Mouse (Mus musculus): Measurements from ENCODE around the gene Psmb5. TPM values are rescaled to one million over a fixed set of nuclear protein-coding genes. Genes with fewer than 3 reads are reported as not detected.

Psmb5 gene
- total RNA-seq (2021) = 100 to 1,000 TPM; 185 to 188 TPM
- long read RNA-seq, experiment 1, transcript Psmb5-201 (3 exons, 899 nt) = major isoform, 165 of 173 reads
- long read RNA-seq, experiment 1, partial matches to known transcripts = 5 of 173 reads
- long read RNA-seq, experiment 1, other reads (novel, unspliced or antisense) = 2 of 173 reads
- long read RNA-seq, experiment 2, transcript Psmb5-201 (3 exons, 899 nt) = major isoform, 148 of 153 reads
- long read RNA-seq, experiment 2, partial matches to known transcripts = 4 of 153 reads
- long read RNA-seq, experiment 2, other reads (novel, unspliced or antisense) = 1 of 153 reads

DNA sequence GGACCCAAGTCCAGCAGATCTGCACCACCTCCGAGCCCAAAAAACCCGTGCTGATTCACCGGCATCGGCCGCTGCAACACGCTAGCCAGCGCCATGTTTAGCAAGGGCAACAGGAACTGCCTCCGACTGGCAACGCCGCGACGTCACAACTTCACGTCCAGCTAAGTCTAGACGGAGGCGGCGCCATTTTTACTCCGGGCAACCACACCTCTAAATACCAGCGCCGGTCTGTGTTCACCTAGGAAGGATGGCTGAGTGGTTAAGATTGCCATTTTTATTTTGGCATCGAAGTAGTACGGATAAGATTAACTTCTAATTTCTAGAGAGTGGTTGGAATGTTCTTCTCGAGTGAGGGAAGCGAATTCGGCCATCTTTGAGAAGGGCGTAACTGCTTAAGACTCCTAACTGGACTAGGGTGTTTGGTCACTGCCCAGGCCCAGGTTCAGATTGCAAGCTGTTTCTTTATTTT is at the start of gene Psmb5:
Gene Psmb5, minus strand, starts transcription at position 126 of the 469 bp plus-strand sequence.
- peak; percentile 88 to 90 for DNase-seq (ENCODE audit: low spot score in 2 of 2)
- intact Hi-C loops (cut with DNase I) = no loop called here

- intact Hi-C loops (cut with DNase I) = no loop called here
- no peak for DNase-seq (ENCODE audit: low spot score in 2 of 2)
These were observed 46.8 kb upstream of the Psmb5 start for GRCm38 (mm10) chr14:54664477-54665222.

- DNase-seq (ENCODE audit: low spot score in 2 of 2) = no peak
- intact Hi-C loops (cut with DNase I) = no loop called here
These were observed 42.2 kb upstream of the Psmb5 start for GRCm38 (mm10) chr14:54660009-54660408.

- DNase-seq (ENCODE audit: low spot score in 2 of 2) = peak; percentile 83 to 86
- intact Hi-C loops (cut with DNase I) = loop anchor here (5.0 kb wide), 1 partner anchor 34 kb away; the partner anchor contains the start of genes 1700123O20Rik and Acin1
These were observed 35.7 kb upstream of the Psmb5 start for GRCm38 (mm10) chr14:54653496-54653895.

DNA sequence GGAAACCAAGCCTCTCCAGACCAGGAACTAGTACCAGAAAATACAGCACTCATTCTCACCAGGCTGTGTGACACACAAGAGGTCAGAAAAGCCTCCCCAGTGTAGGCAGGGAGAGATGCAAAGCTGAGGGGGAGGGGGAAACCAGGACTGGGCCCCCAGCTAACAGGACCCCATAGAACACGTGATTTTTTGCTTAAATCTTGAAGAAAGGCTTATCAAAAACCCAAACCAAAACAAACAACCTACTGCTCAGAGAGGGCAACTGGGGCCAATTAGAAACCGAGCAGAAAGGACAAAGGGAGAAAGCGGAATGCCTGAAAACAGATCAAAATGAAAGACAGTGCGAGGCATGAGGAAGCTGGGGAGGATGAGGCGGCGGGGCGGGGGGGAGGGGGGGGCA is 35.0 kb upstream of the Psmb5 start:
- DNase-seq (ENCODE audit: low spot score in 2 of 2) = no peak
- intact Hi-C loops (cut with DNase I) = loop anchor here (5.0 kb wide), 1 partner anchor 35 kb away; the partner anchor contains the start of genes 1700123O20Rik and Acin1

DNA sequence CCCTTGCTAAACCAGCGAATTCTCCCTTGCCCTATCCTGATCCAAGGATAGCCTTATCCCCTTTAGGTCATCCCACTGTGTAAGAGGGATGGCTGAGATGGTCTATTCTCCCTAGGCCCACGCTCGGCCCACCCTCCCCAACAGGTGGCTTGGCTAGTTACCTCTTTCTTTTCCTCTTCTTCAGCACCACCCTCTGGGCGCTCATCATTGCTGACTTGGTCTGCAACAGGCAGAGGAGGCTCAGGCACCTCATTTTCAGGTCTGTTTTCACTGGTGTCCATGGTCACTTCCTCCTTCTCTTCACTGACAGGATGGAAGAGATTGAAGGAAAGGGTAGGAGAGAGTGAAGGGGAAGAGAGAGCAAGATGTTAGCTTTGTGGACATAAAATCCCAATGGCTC is 33.7 kb upstream of the Psmb5 start:
- DNase-seq (ENCODE audit: low spot score in 2 of 2) = no peak
- intact Hi-C loops (cut with DNase I) = loop anchor here (5.0 kb wide), 1 partner anchor 36 kb away; the partner anchor contains the start of genes 1700123O20Rik and Acin1

DNA sequence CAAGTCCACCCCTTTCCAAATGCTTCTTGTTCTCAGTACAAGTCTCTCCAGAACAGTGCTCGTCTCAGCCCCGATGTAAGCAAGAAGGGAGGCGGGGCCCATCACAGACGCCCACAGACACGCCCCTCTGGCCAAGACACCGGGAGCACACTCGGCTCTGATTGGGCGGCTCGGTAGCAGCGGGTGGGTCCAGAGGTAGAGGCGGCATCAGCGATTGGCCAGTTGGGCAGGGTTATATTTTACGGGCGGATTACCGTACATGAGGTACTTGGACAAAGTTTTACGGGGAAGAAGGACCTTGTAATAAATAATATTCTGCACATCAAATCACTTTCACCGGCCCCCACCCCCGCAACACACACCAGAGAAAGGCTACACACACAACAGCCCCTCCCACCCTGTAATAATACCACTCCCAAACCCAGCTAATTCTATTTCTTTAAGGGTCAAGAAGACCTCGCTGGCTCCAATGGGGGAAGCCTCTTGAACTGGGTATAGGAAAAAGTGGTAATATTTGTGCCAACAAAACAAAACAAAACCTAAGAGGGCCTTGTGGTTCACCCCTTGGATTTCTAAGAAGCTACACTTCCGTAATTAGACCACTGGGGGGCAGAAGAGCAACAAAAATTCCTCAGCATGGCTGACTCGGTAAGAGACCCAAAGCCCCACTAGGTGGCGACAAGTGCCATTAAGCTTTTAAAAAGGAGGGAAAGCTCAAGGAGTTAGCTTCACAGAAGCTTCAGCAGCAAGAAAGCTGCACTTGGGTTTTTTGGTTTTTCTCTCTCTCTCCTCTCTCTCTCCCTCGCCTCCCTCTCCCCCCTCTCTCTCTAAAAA is 33.0 kb upstream of the Psmb5 start:
- peak; percentile 90 for DNase-seq (ENCODE audit: low spot score in 2 of 2)
- intact Hi-C loops (cut with DNase I) = loop anchor here (5.0 kb wide), 1 partner anchor 36 kb away; the partner anchor contains the start of genes 1700123O20Rik and Acin1

- intact Hi-C loops (cut with DNase I) = no loop called here
- no peak for DNase-seq (ENCODE audit: low spot score in 2 of 2)
These were observed 30.1 kb upstream of the Psmb5 start for GRCm38 (mm10) chr14:54647900-54648299.

GRCm38 (mm10) chr14:54646898-54647636 is 29.2 kb upstream of the Psmb5 start:
- no peak for DNase-seq (ENCODE audit: low spot score in 2 of 2)
- intact Hi-C loops (cut with DNase I) = no loop called here

GRCm38 (mm10) chr14:54646455-54646854 is 28.6 kb upstream of the Psmb5 start:
- no peak for DNase-seq (ENCODE audit: low spot score in 2 of 2)
- intact Hi-C loops (cut with DNase I) = no loop called here

- intact Hi-C loops (cut with DNase I) = loop anchor here (5.0 kb wide), 2 partner anchors 117 to 417 kb away; no protein-coding TSS in a partner anchor
- no peak for DNase-seq (ENCODE audit: low spot score in 2 of 2)
These were observed 26.5 kb upstream of the Psmb5 start for GRCm38 (mm10) chr14:54644294-54644693.

GRCm38 (mm10) chr14:54643011-54643410 is 25.2 kb upstream of the Psmb5 start:
- DNase-seq (ENCODE audit: low spot score in 2 of 2) = no peak
- intact Hi-C loops (cut with DNase I) = loop anchor here (5.0 kb wide), 2 partner anchors 116 to 416 kb away; no protein-coding TSS in a partner anchor

- no peak for DNase-seq (ENCODE audit: low spot score in 2 of 2)
- intact Hi-C loops (cut with DNase I) = loop anchor here (1.0 to 5.0 kb wide), 3 partner anchors 73 to 415 kb away; no protein-coding TSS in a partner anchor
These were observed 24.6 kb upstream of the Psmb5 start for GRCm38 (mm10) chr14:54642224-54642944.

GRCm38 (mm10) chr14:54641305-54641969 is 23.6 kb upstream of the Psmb5 start, which contains the start of gene Cdh24:
Gene Cdh24, minus strand, starts transcription at chr14:54641364.
- intact Hi-C loops (cut with DNase I) = loop anchor here (5.0 kb wide), 2 partner anchors 114 to 414 kb away; no protein-coding TSS in a partner anchor
- DNase-seq (ENCODE audit: low spot score in 2 of 2) = peak; percentile 90 to 91

DNA sequence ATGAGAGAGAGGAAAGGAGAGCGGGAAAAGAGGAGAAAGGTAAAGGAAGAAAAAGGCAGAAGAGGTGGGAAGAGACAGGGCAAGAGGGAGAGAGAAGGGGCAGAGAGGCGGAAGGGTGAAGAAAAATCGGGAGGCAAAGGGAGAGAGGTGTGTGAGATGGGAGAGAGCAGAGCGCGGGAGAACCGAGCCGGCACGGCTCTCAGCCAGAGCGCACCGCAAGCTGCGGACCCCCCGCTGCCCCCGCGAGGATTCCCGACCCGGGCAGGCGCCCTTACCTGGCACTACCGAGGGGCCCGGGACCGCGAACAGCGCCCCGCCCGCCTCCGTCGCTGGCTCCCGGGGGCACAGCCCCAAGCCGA is 23.1 kb upstream of the Psmb5 start, which contains the start of gene Gm17606:
Gene Gm17606, plus strand, starts transcription at position 7 of the 359 bp plus-strand sequence.
- DNase-seq (ENCODE audit: low spot score in 2 of 2) = no peak
- intact Hi-C loops (cut with DNase I) = loop anchor here (5.0 kb wide), 2 partner anchors 114 to 414 kb away; no protein-coding TSS in a partner anchor

DNA sequence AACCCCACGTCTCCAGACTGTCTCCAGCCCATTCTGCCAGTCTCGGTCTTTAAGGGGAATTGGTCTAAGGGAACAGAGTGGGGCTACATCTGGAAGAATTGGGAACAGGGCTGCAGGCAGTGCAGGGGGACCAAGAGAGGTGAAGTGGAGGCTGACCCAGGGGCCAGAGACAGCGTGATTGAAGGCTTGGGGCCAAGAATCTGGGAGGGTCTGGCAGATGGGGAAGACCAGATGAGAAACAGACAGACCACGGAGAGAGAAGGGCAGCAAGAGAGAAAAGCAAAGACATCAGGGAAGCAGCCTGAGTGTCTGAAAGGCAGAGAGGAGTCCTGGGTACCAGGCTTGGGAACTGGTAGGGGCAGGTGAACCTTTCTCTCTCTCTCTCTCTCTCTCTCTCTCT is 22.3 kb upstream of the Psmb5 start:
- no peak for DNase-seq (ENCODE audit: low spot score in 2 of 2)

GRCm38 (mm10) chr14:54638210-54638609 is 20.4 kb upstream of the Psmb5 start:
- peak; percentile 53 to 61 for DNase-seq (ENCODE audit: low spot score in 2 of 2)
- intact Hi-C loops (cut with DNase I) = loop anchor here (5.0 kb wide), 1 partner anchor 576 kb away; no protein-coding TSS in a partner anchor

More for the DNA sequence above, 22.3 kb upstream of the Psmb5 start:
- intact Hi-C loops (cut with DNase I) = loop anchor here (5.0 kb wide), 2 partner anchors 113 to 413 kb away; no protein-coding TSS in a partner anchor

Measured in left cerebral cortex, postnatal 14 days (tissue).